Mouse (Mus musculus) testis, adult 2 months (tissue): ENCODE measurements around the gene Ace.

ENCODE experiments used
- CTCF ChIP-seq: fragments of 200-500 bp; IDR thresholded peaks from 2 replicates; pipeline ENCODE4 v1.5.1; 2012; ENCODE audit warnings: low read depth, mild to moderate bottlenecking, inconsistent platforms, low read length, moderate library complexity; ENCODE audit not compliant: control insufficient read depth, insufficient read depth, insufficient replicate concordance
- POLR2A ChIP-seq: fragments of 200-500 bp; IDR thresholded peaks from 2 replicates; pipeline ENCODE4 v1.6.1; 2012; ENCODE audit warnings: low read depth, mild to moderate bottlenecking, inconsistent platforms, low read length, moderate library complexity; ENCODE audit not compliant: control insufficient read depth

DNA sequence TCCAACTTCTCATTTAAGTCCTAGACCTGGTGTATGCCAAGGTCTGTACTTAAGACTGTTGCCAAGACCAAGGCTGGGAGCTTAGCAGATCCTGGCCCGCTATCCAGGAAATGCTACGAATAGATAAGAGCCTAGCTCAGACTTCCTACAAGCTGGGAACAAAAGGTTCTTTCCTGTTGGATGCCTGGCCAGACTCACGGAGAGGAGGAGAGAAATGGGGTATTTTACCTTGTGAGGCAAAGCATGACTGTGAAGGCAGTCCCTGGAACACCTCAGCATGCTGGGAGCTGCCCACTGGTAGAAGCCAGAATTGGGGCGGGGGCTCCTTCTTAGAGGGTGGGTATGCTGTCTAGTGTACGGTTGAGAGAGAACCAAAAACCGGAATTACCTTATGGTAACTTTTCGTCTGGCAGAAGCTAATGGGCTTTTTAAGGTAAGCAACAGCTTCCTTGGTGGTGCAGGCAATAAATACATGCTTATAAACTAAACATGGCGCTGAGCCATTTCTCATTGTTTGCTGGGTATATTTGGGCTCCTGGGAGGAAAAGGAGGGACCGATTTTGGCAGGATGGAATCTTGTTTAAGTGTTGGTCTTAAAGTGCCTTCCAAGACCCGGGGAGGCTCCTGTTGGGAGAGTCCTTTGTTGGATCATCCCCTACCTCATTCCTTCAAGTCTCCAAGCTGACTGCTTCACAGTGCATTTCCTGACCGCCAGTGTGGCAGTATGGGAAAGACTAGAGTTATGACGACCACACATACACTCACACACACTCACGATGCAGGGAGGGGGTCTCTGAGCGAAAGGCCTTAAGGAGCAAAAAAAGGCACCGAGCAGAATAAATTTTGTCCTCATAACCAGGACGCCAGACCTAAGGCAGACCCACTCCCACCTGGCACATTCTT lies 22.7 kb upstream of the Ace start:
- no peak for TF ChIP-seq CTCF
- no peak for TF ChIP-seq POLR2A
